Mouse (Mus musculus) cerebellum, adult 2 months (tissue): ENCODE measurements around the gene Fmo9. TPM values are rescaled to one million over a fixed set of nuclear protein-coding genes. Genes with fewer than 3 reads are reported as not detected.

Experiments used
- DNase-seq, 2 experiments: peaks; one replicate each; pipeline ENCODE4 v3.0.0; 2021
- H3K27ac ChIP-seq: fragments of 200-500 bp; 2 replicates; pipeline ENCODE4 v1.5.1; 2012; ENCODE audit warnings: low read length, control low read depth, inconsistent platforms; ENCODE audit not compliant: insufficient read depth
- H3K27me3 ChIP-seq: fragments of 200-500 bp; 2 replicates; pipeline ENCODE4 v1.6.1; 2012; ENCODE audit warnings: inconsistent platforms, mild to moderate bottlenecking, low read length, moderate library complexity; ENCODE audit not compliant: control insufficient read depth, insufficient read depth
- H3K4me1 ChIP-seq: fragments of 200-500 bp; 2 replicates; pipeline ENCODE4 v1.6.1; 2011; ENCODE audit warnings: low read length; ENCODE audit not compliant: control insufficient read depth, insufficient read depth
- H3K4me3 ChIP-seq: fragments of 200-500 bp; replicated peaks from 2 replicates; pipeline ENCODE3; 2011; ENCODE audit warnings: mild to moderate bottlenecking, low read depth, low read length, control low read depth; ENCODE audit not compliant: insufficient read depth
- CTCF ChIP-seq: fragments of 200-500 bp; IDR thresholded peaks from 2 replicates; pipeline ENCODE4 v1.5.1; 2011; ENCODE audit warnings: low read depth, mild to moderate bottlenecking, control low read depth, low read length, moderate library complexity, borderline replicate concordance; ENCODE audit not compliant: insufficient read depth
- POLR2A ChIP-seq: fragments of 200-500 bp; IDR thresholded peaks from 2 replicates; pipeline ENCODE4 v1.6.1; 2011; ENCODE audit warnings: low read length, control low read depth, borderline replicate concordance; ENCODE audit not compliant: insufficient read depth
- WGBS: fragments of 180-500 bp; shearing (Covaris S2); methylation state at CpG from one replicate; pipeline ENCODE4 v1.1.7; 2018; 5-methylcytosine and 5-hydroxymethylcytosine counted together
- polyA plus RNA-seq: library from polyadenylated mRNA; depleted of rRNA; stranded (reverse); fragments of >200 nt; gene quantifications from 2 replicates; pipeline ENCODE4 v1.2.3, GENCODE M21; 2012; rRNA removed

Gene Fmo9
- not detected in 2 replicates for polyA plus RNA-seq

- TF ChIP-seq CTCF (no peak), POLR2A (no peak)
- no peak within 1 kb of the TSS for H3K27ac ChIP-seq
- 87% methylated on average over 1 of the region's 1 CpGs for WGBS
- DNase-seq: no peak
- no peaks in the 10 kb centered on the region for H3K4me1 ChIP-seq
- no peak within 1 kb of the TSS for H3K4me3 ChIP-seq
- no peaks in the 10 kb centered on the region for H3K27me3 ChIP-seq
Measured at GRCm38 (mm10) chr1:166681745-166682144, at the start of gene Fmo9. Fmo9 (minus strand) TSS chr1:166681845.

DNA sequence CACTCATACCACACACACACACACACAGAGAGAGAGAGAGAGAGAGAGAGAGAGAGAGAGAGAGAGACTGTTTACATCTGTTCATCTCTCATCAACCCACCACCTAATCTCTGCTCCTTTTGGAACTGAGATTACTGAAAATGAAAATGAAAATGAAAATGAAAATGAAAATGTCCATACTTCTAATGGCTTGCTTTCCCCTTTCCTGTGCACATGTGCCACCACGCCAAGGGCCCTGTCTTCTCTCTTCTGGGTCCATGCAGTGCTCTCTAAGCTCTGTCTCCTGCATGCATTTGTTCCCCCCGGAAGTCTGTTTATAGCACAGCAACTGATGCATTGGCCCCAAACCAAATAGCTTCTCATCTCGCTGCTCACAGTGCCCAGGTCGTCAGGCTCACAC is 49.2 kb upstream of the Fmo9 start:
- 26% methylated on average over 4 of the region's 4 CpGs for WGBS
- Histone ChIP-seq H3K4me3 (no peak overlapping the region), H3K4me1 (no peaks in the 10 kb centered on the region; the same call in 1 of the 2 replicates), H3K27ac (no peak overlapping the region), H3K27me3 (no peaks in the 10 kb centered on the region)
- no peak for TF ChIP-seq POLR2A
- no peak for TF ChIP-seq CTCF
- no peak for DNase-seq

GRCm38 (mm10) chr1:166730215-166730614 is 48.6 kb upstream of the Fmo9 start:
- H3K4me3 ChIP-seq: no peak overlapping the region
- no peak for TF ChIP-seq CTCF
- TF ChIP-seq POLR2A: no peak
- no peaks in the 10 kb centered on the region; the same call in 1 of the 2 replicates for H3K4me1 ChIP-seq
- 76% methylated on average over 2 of the region's 2 CpGs for WGBS
- no peaks in the 10 kb centered on the region for H3K27me3 ChIP-seq
- DNase-seq: no peak
- no peak overlapping the region for H3K27ac ChIP-seq

- H3K4me1 ChIP-seq: no peaks in the 10 kb centered on the region
- TF ChIP-seq POLR2A (no peak), CTCF (no peak)
- WGBS: 87% methylated on average over 7 of the region's 7 CpGs
- no peak overlapping the region for H3K27ac ChIP-seq
- H3K4me3 ChIP-seq: no peak overlapping the region
- no peak for DNase-seq
- no peaks in the 10 kb centered on the region for H3K27me3 ChIP-seq
Measured at GRCm38 (mm10) chr1:166710861-166711260, 29.2 kb upstream of the Fmo9 start.

DNA sequence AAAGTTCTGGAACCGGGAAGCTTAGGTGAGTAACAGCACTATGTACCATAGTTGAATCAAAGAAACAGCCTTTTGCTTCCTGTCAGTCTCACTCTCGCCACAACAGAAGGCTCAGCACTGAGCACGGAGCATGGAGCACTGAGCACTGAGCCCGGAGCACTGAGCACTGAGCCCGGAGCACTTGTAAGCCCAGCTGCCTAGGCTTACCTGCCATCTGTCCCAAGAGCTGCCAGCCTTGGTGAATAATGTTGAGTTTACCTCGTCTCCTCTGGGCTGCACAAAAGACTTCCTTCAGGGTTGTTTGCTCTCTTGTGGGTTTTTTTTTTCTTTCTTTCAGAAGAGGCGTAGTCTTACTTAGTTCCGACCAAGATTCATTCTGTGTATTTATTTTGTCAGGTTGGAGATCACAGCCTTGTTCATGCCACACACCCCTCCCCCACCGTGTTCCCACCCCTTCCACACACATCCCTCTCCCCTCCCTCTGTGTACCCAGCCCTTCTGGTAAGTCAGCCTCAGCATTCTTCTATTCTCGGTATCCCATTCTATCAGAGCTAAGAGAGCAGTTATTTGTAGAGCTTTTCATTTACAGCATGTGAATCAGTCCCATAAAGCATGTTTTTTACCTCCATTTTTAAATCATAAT is 20.7 kb upstream of the Fmo9 start:
- no peak for DNase-seq
- 69% methylated on average over 10 of the region's 10 CpGs for WGBS
- TF ChIP-seq POLR2A (no peak), CTCF (no peak)
- Histone ChIP-seq H3K27me3 (no peaks in the 10 kb centered on the region), H3K4me3 (no peak overlapping the region), H3K4me1 (no peaks in the 10 kb centered on the region), H3K27ac (no peak overlapping the region)

DNA sequence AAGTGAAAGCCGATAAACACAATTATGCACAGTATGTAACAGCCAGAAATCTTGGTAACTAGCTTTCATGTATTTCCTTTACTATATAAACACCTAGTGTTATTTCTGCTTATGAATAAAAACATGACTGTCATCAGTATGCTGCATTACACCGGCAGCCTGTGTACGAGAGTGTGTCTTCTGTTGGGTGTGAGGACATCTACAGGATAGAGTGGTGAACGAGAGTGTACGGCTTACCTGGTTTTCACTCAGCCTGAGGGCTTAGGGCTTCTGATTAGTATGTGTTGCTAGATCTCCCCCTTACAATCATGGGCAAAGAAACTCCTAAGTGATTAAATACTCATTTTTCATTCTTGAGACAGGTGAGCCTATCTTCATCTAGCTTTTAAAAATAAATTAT is 12.4 kb downstream of the Fmo9 start:
- no peak overlapping the region for H3K4me3 ChIP-seq
- TF ChIP-seq POLR2A: no peak
- no peak overlapping the region for H3K27ac ChIP-seq
- no peaks in the 10 kb centered on the region for H3K27me3 ChIP-seq
- no peak for DNase-seq
- H3K4me1 ChIP-seq: no peaks in the 10 kb centered on the region
- WGBS: 85% methylated on average over 5 of the region's 5 CpGs

- no peak for TF ChIP-seq POLR2A
- WGBS: 89% methylated on average over 8 of the region's 8 CpGs
- Histone ChIP-seq H3K27ac (no peak overlapping the region), H3K27me3 (no peaks in the 10 kb centered on the region), H3K4me1 (no peaks in the 10 kb centered on the region), H3K4me3 (no peak overlapping the region)
- no peak for DNase-seq
Measured at GRCm38 (mm10) chr1:166660800-166661199, 20.8 kb downstream of the Fmo9 start.

DNA sequence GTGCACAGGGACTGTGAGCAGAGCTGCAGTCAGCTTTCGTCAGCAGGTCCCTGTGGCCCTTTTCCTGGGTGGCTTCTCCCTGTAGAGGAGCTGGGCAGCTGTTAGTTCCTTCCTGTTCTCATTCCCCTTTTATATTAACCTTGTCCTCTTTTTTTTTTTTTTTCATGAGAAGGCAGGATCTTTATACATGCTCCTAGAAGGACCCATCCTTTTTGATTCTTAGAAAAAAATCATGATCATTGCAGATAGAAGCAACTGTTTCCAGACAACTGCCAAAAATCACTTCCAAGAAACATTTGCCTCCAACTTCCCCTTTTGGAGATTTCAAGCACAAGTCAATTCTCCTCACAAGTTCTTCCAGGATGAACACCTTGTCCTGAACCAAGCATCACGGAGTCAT is 34.1 kb downstream of the Fmo9 start, which contains the start of gene Gm4847:
Gm4847 (minus strand) TSS at position 101 of the 400 bp plus-strand sequence.
- H3K27ac ChIP-seq: no peak within 1 kb of the TSS
- no peaks in the 10 kb centered on the region for H3K4me1 ChIP-seq
- H3K4me3 ChIP-seq: no peak within 1 kb of the TSS
- 90% methylated on average over 2 of the region's 2 CpGs for WGBS
- H3K27me3 ChIP-seq: no peaks in the 10 kb centered on the region
- DNase-seq: no peak
- TF ChIP-seq POLR2A (no peak), CTCF (no peak)

Other genes with a start within 250 kb of the Fmo9 start
- not detected in 2 replicates for gene Gm4846, start 184.3 kb downstream of the Fmo9 start, polyA plus RNA-seq
- not detected in 2 replicates for gene Gm4847, start 34.2 kb downstream of the Fmo9 start, polyA plus RNA-seq